Mouse (Mus musculus) B cell, adult 2 months (primary cell): ENCODE measurements around the gene Tnr.

ENCODE experiments used
- DNase-seq, 2 experiments: peaks; one replicate each; pipeline ENCODE4 v3.0.0; 2022

Tnr gene

DNA sequence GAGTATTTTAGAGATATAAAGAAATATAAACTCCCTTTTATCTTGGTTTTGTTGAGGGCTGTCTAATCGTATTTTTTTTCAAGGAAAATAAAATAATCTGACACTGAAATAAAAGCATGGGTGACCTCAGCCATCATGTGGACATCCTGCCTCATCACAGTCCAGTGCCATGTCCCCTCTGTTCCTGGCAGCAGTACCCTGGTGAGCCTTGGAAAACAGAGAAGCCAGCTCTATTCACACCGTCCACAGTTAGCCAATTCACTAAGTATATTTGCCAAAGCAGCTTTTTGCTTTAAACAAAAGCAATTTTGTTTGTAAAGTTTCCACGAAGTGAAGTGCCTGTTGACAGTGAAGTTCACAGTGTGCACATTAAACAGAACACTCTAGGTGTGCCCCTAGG is 109.0 kb downstream of the Tnr start:
- DNase-seq: no peak

DNA sequence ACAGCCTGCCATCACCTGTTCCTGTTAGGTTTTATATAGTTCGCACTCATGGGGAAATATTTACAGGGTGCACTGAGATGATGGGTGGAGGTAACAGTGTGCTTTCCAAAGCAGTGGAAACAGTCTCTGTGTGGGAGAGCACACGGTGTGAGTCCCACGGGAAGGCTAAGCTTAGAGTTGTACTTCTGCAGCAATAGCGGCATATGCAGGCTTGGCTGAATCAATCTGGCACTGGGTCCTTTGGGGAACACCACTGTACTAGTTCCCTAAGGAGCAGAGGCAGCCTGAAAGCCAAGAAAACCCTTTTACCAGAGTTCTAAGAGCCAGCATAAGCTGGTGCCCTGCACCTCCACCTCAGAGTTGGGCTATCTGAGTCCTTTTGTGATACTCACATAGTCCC is 115.8 kb downstream of the Tnr start:
- DNase-seq: no peak

DNA sequence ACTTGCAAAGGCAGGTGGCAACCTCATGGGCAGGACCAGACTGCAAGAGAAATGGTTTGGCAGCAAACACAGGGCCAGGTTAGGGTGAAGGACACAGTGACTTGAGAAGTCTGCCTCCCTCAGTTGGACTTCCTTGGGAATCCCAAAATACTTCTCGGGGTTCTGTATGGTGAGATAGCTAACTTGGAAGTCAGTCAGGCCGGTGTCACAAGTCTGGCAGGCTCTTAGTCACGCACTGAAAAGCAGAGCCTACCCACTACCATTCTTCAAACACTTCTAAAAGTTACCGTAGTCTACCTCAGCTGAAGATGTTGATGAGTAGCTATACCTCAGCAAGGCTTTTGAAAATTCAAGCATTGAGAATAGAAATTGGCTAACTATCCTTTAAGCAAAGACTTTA is 122.2 kb downstream of the Tnr start:
- DNase-seq: no peak

- no peak for DNase-seq
Measured at GRCm38 (mm10) chr1:159650486-159650885, 126.9 kb downstream of the Tnr start.

- no peak for DNase-seq
Measured at GRCm38 (mm10) chr1:159655241-159655640, 131.7 kb downstream of the Tnr start.

DNA sequence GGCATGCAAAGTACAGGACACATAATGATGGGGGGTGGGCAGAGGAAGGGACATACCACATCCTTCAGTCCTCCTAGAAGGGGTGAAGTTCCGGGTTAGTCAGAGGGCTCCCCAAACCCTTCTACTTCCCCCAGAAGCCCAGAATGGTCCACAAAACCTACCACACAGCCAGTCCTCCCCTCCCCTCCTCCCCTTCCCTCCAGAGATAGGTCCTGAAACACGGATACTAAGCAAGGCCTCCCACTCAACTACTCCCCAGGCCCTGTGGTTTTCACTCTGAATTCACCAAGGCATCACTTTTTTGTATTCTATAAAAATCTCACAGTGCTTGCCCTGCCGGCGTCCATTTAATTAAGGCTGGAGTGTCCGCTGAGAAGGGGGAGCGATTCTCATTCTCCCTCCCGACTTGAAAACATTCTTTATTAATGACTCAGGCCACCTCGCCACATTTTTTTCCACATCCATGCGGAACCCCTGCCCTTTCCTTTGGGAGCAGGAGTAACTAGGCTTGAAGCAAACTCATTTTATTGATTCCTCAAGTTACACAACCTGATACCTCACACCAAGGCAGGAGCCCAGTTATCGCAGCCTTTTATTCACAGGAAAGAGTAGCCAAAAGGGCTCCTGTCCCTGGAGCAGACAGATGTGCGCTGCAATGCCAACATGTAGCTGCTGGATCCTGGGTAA is 134.4 kb downstream of the Tnr start:
- no peak for DNase-seq

- no peak for DNase-seq
Measured at GRCm38 (mm10) chr1:159660620-159661501, 137.3 kb downstream of the Tnr start.

DNA sequence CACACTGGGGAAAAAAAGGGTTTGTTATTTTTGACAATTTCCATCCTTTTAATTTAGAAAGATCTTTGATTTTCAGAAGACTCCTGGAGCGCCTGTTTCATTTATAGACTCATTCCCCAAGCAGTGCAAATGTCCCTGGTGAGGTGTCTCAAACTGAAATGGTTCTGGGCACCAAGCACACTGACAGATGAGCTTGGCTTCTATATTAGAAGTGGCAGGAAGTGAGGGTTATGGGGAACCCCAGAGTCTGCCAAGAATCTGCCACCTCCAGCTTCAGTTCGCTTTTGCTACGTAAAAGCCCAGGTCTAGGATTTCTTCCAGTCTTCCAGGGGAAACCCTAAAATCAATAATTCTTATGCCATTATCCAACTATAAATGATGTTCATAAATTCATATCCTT is 140.9 kb downstream of the Tnr start:
- DNase-seq: no peak

DNA sequence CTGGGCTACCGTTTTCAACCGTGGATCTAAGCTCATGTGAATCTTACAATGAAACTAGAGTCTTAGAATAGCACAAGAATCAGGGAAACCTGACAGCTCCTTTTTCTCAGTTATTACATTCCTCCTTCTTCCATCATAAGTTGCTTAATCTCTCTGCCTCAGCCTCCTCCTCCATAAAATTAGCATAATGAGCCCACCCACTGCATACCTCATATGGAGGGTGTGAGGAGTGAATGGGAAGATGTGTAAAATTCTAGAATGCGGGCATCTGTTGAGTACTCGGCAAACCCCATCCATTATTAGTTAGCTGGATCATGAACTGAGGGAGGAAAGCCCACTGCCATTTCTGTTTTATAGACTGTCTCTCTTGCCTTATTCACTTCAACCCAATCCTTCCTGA is 141.4 kb downstream of the Tnr start:
- DNase-seq: no peak

DNA sequence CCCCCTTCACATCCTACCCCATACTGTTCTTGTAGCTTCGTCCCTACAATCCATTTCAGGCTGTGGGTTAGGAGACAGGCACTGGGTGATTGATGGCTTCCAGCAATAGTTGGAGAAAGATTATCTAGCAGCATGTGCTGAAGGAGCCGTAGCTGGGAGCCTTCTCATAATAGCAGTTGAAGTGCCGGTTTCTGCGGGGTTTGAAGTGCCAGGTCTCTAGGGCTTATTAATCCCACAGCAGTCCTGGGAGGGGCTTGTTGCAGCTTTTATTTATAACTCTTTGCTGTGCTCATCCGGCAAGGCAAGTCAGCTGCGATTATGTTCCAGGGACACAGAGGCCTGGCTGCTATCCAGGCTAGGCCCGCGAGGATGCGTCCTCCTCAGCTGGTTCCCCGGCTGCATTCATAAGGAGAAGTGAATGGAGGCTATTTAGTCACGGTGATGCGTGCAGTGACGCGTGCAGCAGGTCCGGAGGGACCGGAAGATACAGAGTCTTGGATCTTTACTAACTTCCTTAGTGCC is 147.1 kb downstream of the Tnr start:
- no peak for DNase-seq

GRCm38 (mm10) chr1:159671181-159671580 is 147.6 kb downstream of the Tnr start:
- no peak for DNase-seq

DNA sequence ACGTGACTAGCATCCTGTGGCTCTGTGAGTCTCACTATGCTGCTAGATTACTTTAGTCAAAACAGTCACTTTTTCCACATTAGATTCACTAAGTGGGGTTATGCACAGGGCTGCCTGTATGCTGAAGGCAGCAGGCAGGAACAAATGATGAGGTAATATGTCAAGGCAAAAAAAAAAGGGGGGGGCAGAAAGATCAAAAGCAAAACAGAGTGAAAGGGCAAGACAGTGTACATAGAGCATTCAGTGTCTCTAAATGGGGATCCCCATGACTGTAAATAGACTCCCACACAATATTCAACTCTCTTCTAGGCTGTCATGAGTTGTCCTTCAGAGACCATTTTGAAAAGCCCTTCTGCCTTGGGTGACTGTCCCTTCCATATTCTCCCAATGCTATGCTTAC is 150.7 kb downstream of the Tnr start:
- DNase-seq: no peak

- DNase-seq: no peak
Measured at GRCm38 (mm10) chr1:159675472-159675871, 151.9 kb downstream of the Tnr start.

GRCm38 (mm10) chr1:159678221-159678935 is 154.8 kb downstream of the Tnr start:
- no peak for DNase-seq

GRCm38 (mm10) chr1:159681252-159681651 is 157.7 kb downstream of the Tnr start:
- no peak for DNase-seq

- DNase-seq: no peak
Measured at GRCm38 (mm10) chr1:159686476-159687231, 163.1 kb downstream of the Tnr start.

- DNase-seq: no peak
Measured at GRCm38 (mm10) chr1:159696717-159697116, 173.1 kb downstream of the Tnr start.

DNA sequence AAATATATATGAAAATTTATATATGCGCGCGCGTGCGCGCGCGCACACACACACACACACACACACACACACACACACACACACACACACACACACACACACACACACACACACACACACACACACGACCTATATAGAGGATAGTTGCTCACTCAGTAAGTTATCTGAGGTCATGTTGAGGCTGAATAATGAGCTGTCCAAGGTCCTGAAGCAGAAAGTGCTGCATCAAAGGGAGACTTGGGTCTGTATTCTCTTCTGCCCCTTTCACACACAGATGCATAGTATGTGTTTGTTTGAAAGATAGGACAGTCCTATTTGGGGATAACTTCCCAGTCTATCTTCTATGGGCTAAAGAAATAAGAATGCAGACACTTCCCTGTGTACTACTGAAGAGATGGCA is 178.5 kb downstream of the Tnr start:
- DNase-seq: no peak

DNA sequence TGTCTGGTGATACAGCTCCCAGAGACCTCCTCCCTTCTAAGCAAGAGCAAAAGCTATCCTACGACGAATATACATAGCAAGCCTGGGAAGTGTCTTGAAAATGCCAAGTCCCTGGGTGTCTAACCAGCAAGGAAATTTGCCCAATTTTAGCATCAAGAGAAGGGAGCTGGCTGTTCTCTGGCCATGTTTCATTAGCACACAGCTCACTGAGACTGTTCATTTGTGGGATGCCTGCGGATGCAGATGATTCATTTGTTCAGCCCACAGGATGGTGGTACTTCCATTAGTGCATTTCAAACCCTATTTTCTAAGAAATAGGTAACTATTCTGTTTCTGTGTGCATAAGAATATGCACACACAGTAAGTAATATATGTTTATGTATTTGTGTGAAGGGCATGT is 181.4 kb downstream of the Tnr start:
- no peak for DNase-seq

- DNase-seq: no peak
Measured at GRCm38 (mm10) chr1:159716301-159716700, 192.7 kb downstream of the Tnr start.

DNA sequence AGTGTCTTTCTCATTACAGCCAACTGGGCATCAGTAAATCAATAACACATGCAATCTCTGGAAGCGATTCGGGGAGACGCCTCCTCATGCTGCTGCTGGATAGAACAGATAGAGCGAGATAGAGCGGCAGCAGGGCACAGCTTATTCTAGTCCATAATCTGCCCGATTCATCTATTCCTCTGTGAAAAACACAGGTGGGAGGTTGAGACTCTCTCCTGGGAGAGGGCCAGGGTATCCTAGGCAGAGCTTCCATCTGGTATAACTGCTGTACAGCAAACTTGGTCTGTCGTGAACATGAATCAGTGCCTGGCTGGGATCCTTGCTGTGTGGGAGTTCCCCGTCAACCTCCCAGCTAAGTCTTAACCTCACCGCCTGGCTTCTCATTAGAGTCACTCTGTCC is 193.4 kb downstream of the Tnr start:
- no peak for DNase-seq

GRCm38 (mm10) chr1:159723733-159724132 is 200.2 kb downstream of the Tnr start:
- no peak for DNase-seq

GRCm38 (mm10) chr1:159729270-159729669 is 205.7 kb downstream of the Tnr start:
- no peak for DNase-seq
